Mouse (Mus musculus) left cerebral cortex, postnatal 36 days (tissue): ENCODE data around the gene Mtcl1. TPM values are rescaled to one million over a fixed set of nuclear protein-coding genes. Genes with fewer than 3 reads are reported as not detected.
A peak's percentile ranks its signal among the peaks of the same experiment; 100 is the strongest.

ENCODE experiments used
- DNase-seq, 2 experiments: peaks; one replicate each; pipeline ENCODE4 v3.0.0; 2021 to 2022; ENCODE audit warnings: low spot score in 2 of 2, mixed read lengths in 1 of 2
- intact Hi-C: fragments of 180-260 bp; cut with DNase I; formaldehyde crosslinking; loops from one replicate; pipeline ENCODE4 v1.15.1; 2025
- total RNA-seq, 2 experiments: library from RNA; stranded (reverse); gene quantifications; 2 replicates each; pipeline ENCODE4 v1.2.3; 2021

The Mtcl1 gene
- total RNA-seq, 2 experiments from 2014 or later: 95.3 to 117 TPM

DNA sequence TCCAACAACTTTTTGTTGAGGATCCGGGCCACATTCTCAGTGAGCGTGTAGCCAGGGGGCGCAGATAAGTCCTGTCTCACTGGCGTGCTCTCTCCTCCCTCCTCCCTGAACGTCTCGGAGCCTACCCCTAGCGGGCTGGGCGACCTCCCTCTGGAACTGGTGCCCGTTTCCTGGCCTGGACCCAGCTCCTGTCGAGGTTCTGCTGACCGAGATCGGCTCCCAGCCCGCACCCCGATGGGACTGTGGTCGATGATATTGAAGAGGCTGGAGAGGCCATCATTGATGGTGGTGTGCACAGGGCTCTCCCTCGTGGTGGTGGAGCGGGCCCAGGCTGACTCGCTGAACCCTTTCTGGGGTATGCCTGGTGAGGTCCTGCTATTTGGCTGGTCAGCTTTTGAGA lies 106.6 kb downstream of the Mtcl1 start:
- intact Hi-C loops: no loop called here
- DNase-seq: no peak

DNA sequence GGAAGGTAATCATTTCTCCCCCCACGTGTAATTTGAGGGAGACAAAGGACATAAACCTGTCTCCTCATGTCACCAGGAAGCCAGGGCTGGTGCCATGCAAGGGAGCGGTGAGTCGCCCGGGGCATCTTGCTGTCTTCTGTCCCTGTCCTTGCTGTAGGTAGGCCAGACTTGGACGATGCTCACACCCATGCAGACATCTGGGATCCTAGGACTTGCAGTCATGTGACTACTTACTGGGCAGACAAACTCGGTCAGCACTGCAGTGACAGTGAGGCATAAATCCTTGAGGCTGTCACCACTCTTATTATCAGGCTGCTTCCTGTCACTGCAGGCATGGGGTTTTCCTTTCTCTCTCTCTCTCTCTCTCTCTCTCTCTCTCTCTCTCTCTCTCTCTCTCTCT lies 107.9 kb downstream of the Mtcl1 start:
- intact Hi-C loops: no loop called here
- DNase-seq: no peak

DNA sequence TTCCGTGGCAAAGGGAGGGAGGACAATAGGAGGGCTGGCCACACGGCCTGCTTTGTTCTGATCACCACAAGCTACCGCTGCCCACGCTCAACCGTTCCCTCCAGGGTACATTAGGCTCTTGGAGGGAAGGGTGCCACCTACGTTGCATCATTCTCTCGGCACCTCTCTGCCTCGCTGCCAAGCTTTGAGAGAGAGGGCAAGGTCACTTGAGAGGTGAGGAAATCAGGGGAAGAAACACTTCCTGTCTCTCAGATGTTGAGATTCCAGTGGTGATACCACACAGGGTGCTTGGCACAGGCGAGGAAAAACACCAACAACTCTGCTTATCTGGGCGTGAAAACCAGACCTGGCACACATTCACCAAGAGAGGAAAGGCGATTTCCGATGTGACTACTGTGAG lies 108.8 kb downstream of the Mtcl1 start:
- DNase-seq: no peak

DNA sequence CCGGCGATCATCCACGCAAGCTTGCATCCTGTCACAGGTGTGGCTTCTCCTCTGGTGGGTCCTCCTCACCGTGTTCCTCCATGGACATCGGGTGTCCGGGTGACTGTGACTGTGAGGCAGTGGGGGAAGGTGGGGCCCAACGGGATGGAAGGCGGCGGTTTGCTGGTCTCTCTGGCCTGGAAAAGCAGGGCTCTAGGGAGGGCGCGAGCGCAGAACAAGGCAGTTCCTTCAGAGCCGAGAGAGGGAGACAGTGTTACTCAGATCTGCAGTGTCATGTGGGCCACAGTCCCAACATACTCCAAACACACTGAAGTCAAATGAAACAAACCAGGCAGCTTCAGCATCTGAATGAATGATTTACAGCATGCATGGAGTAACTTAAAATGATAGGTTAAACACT lies 111.6 kb downstream of the Mtcl1 start:
- no peak for DNase-seq
- intact Hi-C loops: no loop called here

More for the DNA sequence above, 108.8 kb downstream of the Mtcl1 start:
- intact Hi-C loops: no loop called here

DNA sequence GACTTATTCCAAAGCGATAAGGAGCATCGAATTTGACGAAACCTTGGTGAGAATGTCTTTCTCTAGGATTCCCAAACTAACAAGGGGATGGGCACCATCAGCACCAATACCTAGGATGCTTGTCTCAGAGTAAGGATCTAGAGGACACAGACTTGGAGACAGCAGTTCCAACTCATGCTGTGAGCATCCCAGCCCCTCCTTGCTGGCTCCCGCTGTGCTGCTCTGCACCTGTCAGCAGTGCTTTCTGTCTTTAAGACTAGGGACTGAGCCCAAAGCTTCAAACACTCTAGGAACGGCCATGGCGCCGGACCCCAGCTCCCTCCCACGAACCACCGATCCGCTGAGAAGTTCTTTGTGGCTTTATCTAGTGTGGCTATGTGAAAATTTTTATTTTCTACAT lies 114.0 kb downstream of the Mtcl1 start:
- intact Hi-C loops: no loop called here
- DNase-seq: no peak

- intact Hi-C loops: no loop called here
- no peak for DNase-seq
Measured at GRCm38 (mm10) chr17:66334894-66335293, 114.7 kb downstream of the Mtcl1 start.

DNA sequence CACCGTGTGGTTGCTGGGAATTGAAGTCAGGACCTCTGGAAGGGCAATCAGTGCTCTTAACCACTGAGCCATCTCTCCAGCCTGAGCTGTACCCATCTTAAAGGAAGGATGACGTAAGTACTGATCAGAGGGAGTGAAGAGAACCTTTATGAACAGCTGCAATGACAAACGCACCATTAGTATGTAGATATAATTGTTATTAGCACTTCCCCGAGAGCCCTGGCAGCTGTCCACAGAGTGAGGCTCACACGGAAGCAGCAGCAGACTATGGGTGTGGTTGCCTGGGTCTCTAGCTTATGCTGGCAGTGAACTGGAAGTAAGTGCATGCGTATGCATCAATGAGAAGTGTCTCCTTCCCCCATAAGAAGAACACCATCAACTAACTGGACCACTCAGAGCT lies 118.3 kb downstream of the Mtcl1 start:
- intact Hi-C loops: no loop called here
- no peak for DNase-seq

DNA sequence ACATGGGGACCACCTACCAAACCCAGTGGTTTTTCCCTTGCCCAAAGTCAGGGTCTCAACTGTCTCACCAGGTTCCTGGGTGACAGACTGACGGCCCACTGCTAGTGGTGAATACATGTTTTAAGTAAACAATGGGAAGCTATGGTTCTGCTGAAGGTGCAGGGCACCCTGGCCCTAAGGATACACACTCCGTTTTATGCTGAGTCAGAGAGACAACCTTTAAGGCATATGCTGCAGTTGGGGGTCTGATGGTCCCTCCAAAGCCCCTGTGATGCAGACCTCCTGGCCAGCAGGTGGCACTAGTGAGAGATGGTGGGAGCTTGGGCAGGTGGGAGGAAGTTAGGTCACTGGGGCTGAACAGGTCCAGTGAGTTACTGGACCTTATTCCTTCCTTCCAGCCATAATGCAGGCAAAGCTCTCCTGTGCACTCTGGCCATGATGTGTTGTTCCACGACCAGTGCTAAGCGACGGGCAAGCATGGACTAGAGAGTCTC lies 123.0 kb downstream of the Mtcl1 start:
- intact Hi-C loops: loop anchor here (10.0 kb wide), 1 partner anchor 568 kb away; no protein-coding TSS in a partner anchor
- no peak for DNase-seq

DNA sequence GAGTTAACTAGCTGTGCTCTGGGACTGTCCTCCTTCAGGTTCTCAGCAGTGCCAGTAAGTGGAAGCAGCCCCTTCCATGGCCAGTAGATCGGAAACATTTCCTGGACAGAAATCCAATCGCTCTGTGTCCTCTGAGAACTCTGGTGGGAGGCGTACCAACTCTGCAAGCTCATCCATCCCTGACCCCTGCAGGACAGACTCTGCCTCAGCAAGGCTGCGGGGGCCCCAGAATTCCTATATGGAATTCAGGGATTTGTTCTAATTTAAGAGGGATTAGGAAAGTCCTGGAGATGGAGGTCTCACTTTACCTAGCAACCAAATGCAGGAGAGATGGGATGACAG lies 123.4 kb downstream of the Mtcl1 start:
- no peak for DNase-seq
- intact Hi-C loops: loop anchor here (10.0 kb wide), 1 partner anchor 569 kb away; no protein-coding TSS in a partner anchor

- DNase-seq: peak; percentile 69 to 75
Measured at GRCm38 (mm10) chr17:66325440-66326203, 123.9 kb downstream of the Mtcl1 start.

DNA sequence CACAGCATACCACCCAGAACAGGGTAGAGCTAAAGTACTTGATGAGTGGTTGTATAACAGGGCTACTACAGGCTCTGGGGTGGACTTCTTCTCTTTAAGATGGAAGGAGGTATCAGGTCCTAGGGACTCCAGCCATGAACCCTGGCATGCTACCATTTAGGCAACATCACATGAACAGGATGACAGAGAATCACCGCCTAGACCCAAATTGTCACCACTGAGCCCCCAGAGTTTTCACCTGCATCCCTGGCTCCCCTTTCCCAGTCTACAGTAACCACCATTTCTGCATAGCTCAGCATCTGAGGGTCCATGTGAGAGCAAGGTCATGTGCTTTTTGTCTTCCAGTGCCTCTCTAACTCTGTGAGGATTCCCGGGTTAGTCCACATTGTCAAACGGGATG lies 124.7 kb downstream of the Mtcl1 start:
- intact Hi-C loops: loop anchor here (10.0 kb wide), 1 partner anchor 570 kb away; no protein-coding TSS in a partner anchor
- no peak for DNase-seq

More at GRCm38 (mm10) chr17:66325440-66326203, 123.9 kb downstream of the Mtcl1 start:
- intact Hi-C loops: loop anchor here (10.0 kb wide), 1 partner anchor 569 kb away; no protein-coding TSS in a partner anchor

DNA sequence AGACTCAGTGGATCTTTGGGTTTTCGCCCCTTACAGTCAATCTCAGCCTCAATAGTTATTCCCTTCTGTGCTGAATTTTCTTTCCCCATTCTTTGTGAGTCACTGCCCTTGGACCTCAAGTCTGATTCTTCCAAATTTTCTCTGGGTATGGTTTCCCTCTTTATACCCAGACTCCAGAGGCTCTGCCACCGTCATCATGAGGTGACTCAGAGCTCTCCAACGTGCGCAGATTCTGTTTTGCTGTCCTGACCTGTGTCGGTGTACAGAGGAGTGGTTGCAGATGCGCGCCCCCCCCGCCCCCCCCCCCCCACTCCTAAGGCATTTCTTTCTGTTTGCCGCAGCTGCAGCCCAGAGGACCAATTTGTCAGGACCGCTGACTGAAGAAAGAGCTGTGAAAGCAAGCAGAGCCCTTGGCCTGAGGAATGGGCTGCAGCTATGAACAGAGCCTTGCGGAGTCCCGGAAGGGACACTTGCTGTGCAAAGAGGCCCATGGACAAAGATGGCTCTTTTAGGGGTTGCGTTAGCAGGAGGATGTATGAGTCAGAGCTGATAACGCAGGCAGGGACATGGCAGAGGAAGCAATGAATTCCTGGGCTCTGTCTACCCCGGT lies 126.8 kb downstream of the Mtcl1 start:
- intact Hi-C loops: loop anchor here (10.0 kb wide), 1 partner anchor 572 kb away; no protein-coding TSS in a partner anchor
- DNase-seq: no peak

- intact Hi-C loops: loop anchor here (10.0 kb wide), 1 partner anchor 573 kb away; no protein-coding TSS in a partner anchor
- no peak for DNase-seq
Measured at GRCm38 (mm10) chr17:66321933-66322332, 127.6 kb downstream of the Mtcl1 start.

- intact Hi-C loops: loop anchor here (10.0 kb wide), 1 partner anchor 574 kb away; no protein-coding TSS in a partner anchor
- DNase-seq: no peak
Measured at GRCm38 (mm10) chr17:66320716-66321372, 128.7 kb downstream of the Mtcl1 start.

GRCm38 (mm10) chr17:66318031-66318430 lies 131.5 kb downstream of the Mtcl1 start:
- no peak for DNase-seq
- intact Hi-C loops: no loop called here

DNA sequence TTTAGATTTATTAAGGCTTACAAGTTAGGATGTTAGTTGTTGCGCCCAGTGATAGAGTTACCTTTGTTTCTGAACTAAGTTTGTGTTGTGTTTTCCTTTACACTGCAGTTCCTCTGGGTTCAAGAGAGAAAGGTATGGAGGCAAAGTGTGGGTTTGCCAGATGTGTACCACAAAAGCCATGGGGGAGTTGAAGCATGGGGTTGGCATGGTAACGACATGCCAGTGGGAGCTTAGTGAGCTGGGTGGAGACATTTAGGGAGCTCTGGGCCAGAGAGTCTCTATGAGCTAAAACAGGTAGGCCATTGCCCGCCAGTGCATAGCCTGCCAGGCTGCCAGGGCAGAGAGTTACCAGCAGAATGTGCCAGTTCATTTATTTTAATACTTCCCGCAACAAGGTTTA lies 132.0 kb downstream of the Mtcl1 start:
- intact Hi-C loops: no loop called here
- DNase-seq: no peak

GRCm38 (mm10) chr17:66317156-66317555 lies 132.4 kb downstream of the Mtcl1 start:
- intact Hi-C loops: no loop called here
- DNase-seq: no peak

GRCm38 (mm10) chr17:66315451-66315850 lies 134.1 kb downstream of the Mtcl1 start:
- intact Hi-C loops: no loop called here
- no peak for DNase-seq

DNA sequence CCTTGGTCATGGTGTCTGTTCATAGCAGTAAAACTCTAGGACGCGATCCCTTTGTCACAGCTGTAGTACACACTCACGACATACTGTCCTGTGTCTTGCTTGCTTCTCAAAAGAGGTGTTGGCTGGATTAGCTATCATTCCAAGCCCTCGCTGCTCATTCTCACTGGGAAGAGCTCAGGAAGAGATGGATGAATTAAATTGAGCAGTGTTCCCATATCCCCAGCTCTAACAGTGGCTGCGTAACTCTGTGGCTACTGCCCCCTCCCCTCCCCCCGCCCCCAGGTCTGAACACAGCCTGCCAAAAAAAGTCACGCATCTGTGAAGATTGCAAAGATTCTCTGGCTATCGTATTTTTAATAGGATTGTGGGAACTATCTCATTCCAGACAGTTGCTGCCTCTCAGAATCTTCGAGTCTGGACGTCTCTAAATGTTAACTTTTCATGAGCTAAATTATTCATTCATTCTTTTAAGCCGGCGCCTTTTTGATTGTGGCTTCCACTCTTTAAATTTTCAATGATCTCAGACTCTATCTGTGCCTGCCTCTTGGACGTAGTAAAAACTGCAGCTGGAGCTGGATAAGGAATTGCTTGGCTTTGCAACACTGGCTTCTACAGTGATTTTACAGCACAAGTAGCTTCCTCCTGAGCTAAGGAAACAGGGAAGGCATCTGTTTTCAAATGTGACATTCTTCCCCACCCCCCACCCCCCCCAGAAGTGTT lies 134.8 kb downstream of the Mtcl1 start:
- DNase-seq: no peak

DNA sequence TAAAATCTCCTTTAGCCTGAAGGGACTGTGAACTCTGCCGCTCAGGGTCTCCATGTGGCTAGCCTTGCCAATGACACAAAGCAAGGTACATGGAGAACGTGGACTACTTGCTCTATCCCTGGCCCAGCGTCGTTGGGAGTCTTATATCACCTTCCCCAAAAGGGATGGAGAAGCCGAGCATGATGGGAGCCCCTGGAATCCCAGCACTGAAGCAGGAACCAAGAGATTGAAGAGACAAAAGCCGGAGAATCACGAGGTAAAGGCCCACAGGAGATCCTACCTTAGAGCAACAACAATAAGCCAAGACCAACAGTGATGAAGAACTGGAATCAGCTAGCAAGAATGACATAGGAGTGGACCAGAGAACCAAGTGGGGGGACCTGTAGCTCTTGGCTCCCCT lies 147.6 kb downstream of the Mtcl1 start:
- DNase-seq: no peak
- intact Hi-C loops: no loop called here

More for the DNA sequence above, 134.8 kb downstream of the Mtcl1 start:
- intact Hi-C loops: no loop called here
